Mouse (Mus musculus) cerebellum, adult 9-11 months (tissue): ENCODE measurements at regions not wholly inside any gene's neighbourhood (a gene's known extent, or its start where the extent isn't known, plus 50 kb on each side); places are given as distances from the start of the nearest gene placed in this dataset.
"Not testable (repeated sequence)": the region's sequence is repeated elsewhere in the genome, so short reads cannot be mapped to it uniquely, and the experiment has no call there.

ENCODE experiments used
- DNase-seq: peaks from one replicate; pipeline ENCODE4 v3.0.0; 2022

DNA sequence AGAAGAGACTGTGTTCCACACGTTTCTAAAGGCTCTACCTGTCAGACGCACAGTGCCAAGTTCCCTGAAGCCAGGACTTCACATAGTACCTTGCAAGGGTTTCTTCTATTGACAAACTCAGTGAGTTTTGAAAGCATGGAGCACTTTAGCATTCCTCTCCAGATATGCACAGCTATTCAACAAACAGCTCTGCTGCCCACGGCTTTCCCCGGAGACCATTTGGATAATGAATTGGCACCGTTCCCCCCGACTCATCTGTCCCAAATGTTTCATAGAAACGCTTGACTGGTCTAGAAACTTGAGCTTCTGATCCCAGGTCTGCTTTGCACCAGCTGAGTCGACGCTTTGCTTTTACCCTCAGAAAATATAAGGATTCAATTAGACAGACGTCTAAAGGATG lies 162.2 kb upstream of the St6galnac5 start:
- DNase-seq: no peak

DNA sequence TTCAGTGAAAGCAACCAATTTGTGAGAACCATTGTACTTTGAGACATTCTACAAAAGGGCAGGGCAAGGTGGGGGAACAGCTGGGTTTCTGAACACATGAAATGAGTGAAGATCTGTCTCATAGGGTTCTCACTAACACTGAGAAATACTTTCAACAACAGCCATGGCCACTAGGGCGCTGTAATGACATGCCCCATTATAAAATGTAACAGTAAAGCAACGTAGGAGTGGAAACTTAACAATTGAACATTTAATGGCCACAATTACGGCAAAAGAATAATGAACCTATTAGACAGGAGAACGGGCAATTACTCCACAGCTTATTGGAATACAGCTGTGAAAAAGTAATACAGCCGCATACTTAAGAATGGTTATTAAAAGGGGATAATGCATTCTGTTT lies 158.9 kb upstream of the St6galnac5 start:
- no peak for DNase-seq

DNA sequence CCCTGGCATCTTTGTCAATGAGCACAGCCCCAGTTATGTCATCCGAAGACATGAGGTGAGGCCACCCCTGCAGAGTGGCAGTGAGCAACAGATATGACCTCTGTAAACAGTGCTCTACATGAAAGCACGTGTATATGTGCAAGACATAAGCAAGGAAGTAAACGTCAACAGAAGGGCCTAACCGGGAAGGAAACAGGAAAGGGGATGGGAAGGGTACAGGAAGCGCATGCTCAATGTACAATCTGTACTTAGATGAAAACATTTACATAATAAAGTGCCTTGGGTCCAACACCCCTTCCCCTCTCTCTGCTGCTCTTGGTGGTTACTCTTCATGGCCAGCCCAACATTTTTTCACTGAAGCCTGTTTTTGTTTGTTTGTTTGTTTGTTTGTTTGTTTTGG lies 143.3 kb upstream of the St6galnac5 start:
- no peak for DNase-seq

GRCm38 (mm10) chr3:153121934-153122333 lies 139.9 kb upstream of the St6galnac5 start:
- no peak for DNase-seq

GRCm38 (mm10) chr3:153119142-153119541 lies 137.1 kb upstream of the St6galnac5 start:
- DNase-seq: no peak

GRCm38 (mm10) chr3:153118643-153119042 lies 136.6 kb upstream of the St6galnac5 start:
- no peak for DNase-seq

DNA sequence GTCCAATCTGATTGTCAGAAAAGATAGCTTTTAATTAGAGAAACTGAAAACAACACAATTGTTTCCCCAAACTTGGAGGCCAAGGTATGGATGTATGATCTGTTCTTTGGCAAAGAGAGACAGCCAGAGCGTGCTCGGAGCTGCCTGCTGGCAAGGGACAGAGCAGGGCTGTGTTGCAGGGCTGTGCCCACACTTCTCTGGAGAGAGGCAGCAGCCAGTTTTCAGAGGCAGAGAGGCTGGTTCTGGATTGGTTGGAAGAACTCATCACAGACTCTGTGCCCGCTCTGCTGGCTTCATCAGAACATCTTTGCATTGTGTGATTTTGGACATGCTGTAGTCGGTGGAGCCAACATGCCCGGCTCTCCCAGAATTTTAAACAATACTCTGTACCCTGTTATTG lies 123.5 kb upstream of the St6galnac5 start:
- no peak for DNase-seq

GRCm38 (mm10) chr3:153090572-153090971 lies 108.5 kb upstream of the St6galnac5 start:
- not testable (repeated sequence) for DNase-seq

- peak; percentile 50 for DNase-seq
Observed at GRCm38 (mm10) chr3:153085096-153085788, 103.2 kb upstream of the St6galnac5 start.

GRCm38 (mm10) chr3:153084226-153085095 lies 102.4 kb upstream of the St6galnac5 start:
- peak; percentile 81 for DNase-seq

- no peak for DNase-seq
Observed at GRCm38 (mm10) chr3:153080371-153080770, 98.3 kb upstream of the St6galnac5 start.

GRCm38 (mm10) chr3:153077846-153078703 lies 96.0 kb upstream of the St6galnac5 start:
- peak; percentile 51 for DNase-seq

- no peak for DNase-seq
Observed at GRCm38 (mm10) chr3:153072200-153072919, 90.3 kb upstream of the St6galnac5 start.

- no peak for DNase-seq
Observed at GRCm38 (mm10) chr3:153071549-153071948, 89.5 kb upstream of the St6galnac5 start.

GRCm38 (mm10) chr3:153071123-153071522 lies 89.1 kb upstream of the St6galnac5 start:
- no peak for DNase-seq

DNA sequence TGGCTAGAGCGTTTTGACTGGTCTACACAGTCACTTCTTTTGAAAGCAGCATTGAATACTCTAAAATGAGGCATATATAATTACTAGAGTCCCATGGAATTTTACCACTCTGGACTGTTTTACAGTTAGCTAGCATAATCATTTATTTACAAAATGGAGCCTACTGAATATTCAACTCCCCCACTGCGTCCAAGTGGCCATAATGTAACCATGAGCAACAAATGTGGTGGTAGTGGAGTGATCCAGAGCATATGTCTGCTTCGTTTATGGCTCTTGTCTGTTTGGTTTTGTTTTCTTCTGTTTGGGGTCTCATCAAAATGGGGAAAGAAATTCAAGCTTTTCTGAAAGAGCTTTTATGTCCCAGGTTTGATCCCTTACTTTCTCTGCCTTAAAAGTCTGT lies 83.8 kb upstream of the St6galnac5 start:
- DNase-seq: no peak

- DNase-seq: no peak
Observed at GRCm38 (mm10) chr3:153053163-153053562, 71.1 kb upstream of the St6galnac5 start.

DNA sequence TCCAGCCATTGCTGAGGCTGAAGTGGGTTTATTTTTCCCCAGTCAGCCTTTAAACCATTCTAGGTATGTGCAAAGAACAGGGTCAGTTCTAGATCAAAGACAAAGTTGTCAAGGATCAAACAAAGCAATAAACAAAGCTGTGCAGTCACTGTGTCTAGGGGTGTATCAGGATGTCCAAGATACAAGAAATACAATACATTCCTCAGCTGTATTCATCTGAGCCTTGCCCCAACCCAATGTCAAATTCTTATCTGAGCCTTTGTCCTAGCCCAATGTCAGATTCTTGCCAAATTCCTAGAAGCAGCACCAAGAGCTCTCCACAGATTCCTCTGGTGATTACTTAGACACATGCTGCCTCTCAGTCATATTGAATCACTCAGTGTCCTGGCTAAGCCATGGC lies 69.5 kb upstream of the St6galnac5 start:
- DNase-seq: no peak

DNA sequence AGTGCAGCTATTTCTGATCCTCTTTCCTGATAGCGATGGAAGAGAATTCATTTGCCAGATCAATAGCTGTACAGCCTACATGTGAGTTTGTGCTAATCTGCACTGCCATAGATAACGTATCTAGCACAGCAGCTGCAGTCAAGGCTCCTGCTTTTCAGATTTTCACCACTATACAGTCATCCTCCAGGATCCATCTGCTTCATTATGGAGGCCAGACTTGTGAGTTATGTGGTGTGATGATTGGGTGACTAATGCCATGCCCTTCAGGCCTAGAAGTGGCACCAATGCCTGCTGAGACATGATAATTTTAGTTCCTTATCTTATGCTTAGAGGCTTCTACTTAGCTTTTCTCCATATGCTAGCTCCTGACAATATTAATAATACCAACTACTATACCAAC lies 63.3 kb upstream of the St6galnac5 start:
- DNase-seq: no peak

GRCm38 (mm10) chr3:153033980-153034379 lies 51.9 kb upstream of the St6galnac5 start:
- no peak for DNase-seq
